In the genomic region with DNA sequence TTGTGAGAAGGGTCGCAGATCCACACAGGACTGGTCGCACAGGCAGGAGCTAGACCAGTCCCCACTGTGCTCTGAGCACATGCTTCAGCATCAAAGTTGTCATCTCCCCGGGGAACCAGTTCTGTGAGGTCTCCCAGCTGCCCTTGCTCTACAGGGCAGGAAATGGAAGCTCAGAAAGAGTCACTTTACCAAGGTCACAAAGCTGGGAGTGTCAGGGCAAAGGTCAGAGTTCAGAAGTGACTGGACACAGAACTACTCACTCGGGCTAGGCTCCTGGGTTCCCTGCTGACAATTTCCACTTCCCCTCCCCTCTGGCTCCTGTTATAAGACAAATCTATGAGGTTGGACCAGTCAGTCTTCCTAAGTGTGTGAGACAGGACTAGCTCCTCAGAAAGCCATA, we compare ENCODE assay signal across 28 mouse cellular contexts. TPM values are rescaled to one million over a fixed set of nuclear protein-coding genes. Genes with fewer than 3 reads are reported as not detected.
DNase-seq lines count a peak whose midpoint lies in the region; ATAC-seq lines count a peak whose summit lies in the region.
"Had no signal": no experiment of that assay in that cellular context is flagged by ENCODE, and none has a peak within 500 bp of the region (broad histone marks: within the 10 kb centered on the region; RNA-seq: fewer than 3 reads in every experiment).

No protein-coding gene starts in this region.

- no peak overlapping the region for H3K4me3 ChIP-seq in midbrain, embryonic 11.5 days (ENCODE audit: low read depth, low read length)
- no peak overlapping the region for H3K4me3 ChIP-seq in midbrain, embryonic 16.5 days (ENCODE audit: low read depth, low read length)
- H3K4me3 ChIP-seq in forebrain, embryonic 10.5 days: no peak overlapping the region
- H3K4me3 ChIP-seq: embryonic facial prominence, embryonic 12.5 days; embryonic facial prominence, embryonic 15.5 days; forebrain, embryonic 12.5 days; forebrain, embryonic 15.5 days; heart, adult 2 months; heart, embryonic 10.5 days; heart, embryonic 13.5 days; hindbrain, embryonic 12.5 days; hindbrain, embryonic 15.5 days; intestine, embryonic 15.5 days had no signal

- no peaks in the 10 kb centered on the region for H3K36me3 ChIP-seq in midbrain, embryonic 11.5 days (ENCODE audit: control insufficient read depth, insufficient read depth, low read length)
- H3K36me3 ChIP-seq in midbrain, embryonic 16.5 days (ENCODE audit: control insufficient read depth, insufficient read depth, low read length): no peaks in the 10 kb centered on the region
- no peaks in the 10 kb centered on the region for H3K36me3 ChIP-seq in forebrain, embryonic 10.5 days (replicated peaks)
- H3K36me3 ChIP-seq: embryonic facial prominence, embryonic 12.5 days; embryonic facial prominence, embryonic 15.5 days; forebrain, embryonic 12.5 days; forebrain, embryonic 15.5 days; G1E; heart, embryonic 10.5 days; heart, embryonic 13.5 days; hindbrain, embryonic 12.5 days; hindbrain, embryonic 15.5 days; intestine, embryonic 15.5 days had no signal

- H3K9me3 ChIP-seq in midbrain, embryonic 11.5 days (ENCODE audit: control insufficient read depth, low read length): no peaks in the 10 kb centered on the region
- H3K9me3 ChIP-seq in midbrain, embryonic 16.5 days (replicated peaks; ENCODE audit: control insufficient read depth, low read length, poor library complexity, severe bottlenecking): no peaks in the 10 kb centered on the region
- no peaks in the 10 kb centered on the region for H3K9me3 ChIP-seq in forebrain, embryonic 10.5 days
- H3K9me3 ChIP-seq: embryonic facial prominence, embryonic 12.5 days; embryonic facial prominence, embryonic 15.5 days; forebrain, embryonic 12.5 days; forebrain, embryonic 15.5 days; G1E; heart, embryonic 10.5 days; heart, embryonic 13.5 days; hindbrain, embryonic 12.5 days; hindbrain, embryonic 15.5 days; intestine, embryonic 15.5 days had no signal

- H3K4me1 ChIP-seq in midbrain, embryonic 11.5 days (ENCODE audit: control insufficient read depth, insufficient read depth, low read length): no peaks in the 10 kb centered on the region
- no peaks in the 10 kb centered on the region for H3K4me1 ChIP-seq in midbrain, embryonic 16.5 days (ENCODE audit: control insufficient read depth, insufficient read depth, low read length)
- peaks cover 6% of the 10 kb centered on the region; the same call in 1 of the 2 replicates for H3K4me1 ChIP-seq in forebrain, embryonic 10.5 days
- H3K4me1 ChIP-seq: embryonic facial prominence, embryonic 12.5 days; embryonic facial prominence, embryonic 15.5 days; forebrain, embryonic 12.5 days; heart, embryonic 13.5 days; hindbrain, embryonic 12.5 days; hindbrain, embryonic 15.5 days; intestine, embryonic 15.5 days had no signal

- H3K4me2 ChIP-seq in midbrain, embryonic 11.5 days: no peak overlapping the region
- H3K4me2 ChIP-seq in midbrain, embryonic 16.5 days (ENCODE audit: low read length): no peak overlapping the region
- H3K4me2 ChIP-seq: embryonic facial prominence, embryonic 12.5 days; embryonic facial prominence, embryonic 15.5 days; forebrain, embryonic 12.5 days; forebrain, embryonic 15.5 days; heart, embryonic 13.5 days; hindbrain, embryonic 12.5 days; hindbrain, embryonic 15.5 days; intestine, embryonic 15.5 days had no signal

- ATAC-seq in midbrain, embryonic 11.5 days (ENCODE audit: low FRiP score): no peak
- no peak for ATAC-seq in midbrain, embryonic 16.5 days
- ATAC-seq: intestine, embryonic 15.5 days had no signal

- DNase-seq in embryo, embryonic 10 days (ENCODE audit: low spot score): peak; percentile 66
- DNase-seq in embryo, embryonic 11 days: no peak
- DNase-seq in midbrain, embryonic 11.5 days (ENCODE audit: low spot score, missing footprints): peak; percentile 72
- peak; percentile 24 for DNase-seq in embryo, embryonic 9.5 days (ENCODE audit: extremely low spot score)
- no peak for DNase-seq in forebrain, embryonic 10.5 days (ENCODE audit: extremely low spot score, low spot score)
- DNase-seq: adrenal gland, postnatal 10 days; adrenal gland, postnatal 36 days; cerebellum, adult 18-20 months; cerebellum, adult 9-10 months; cerebellum, postnatal 14 days; gastrocnemius, postnatal 10 days; gastrocnemius, postnatal 36 days; heart, adult 2 months; heart, postnatal 14 days; heart, postnatal 4 days; kidney, adult 18-20 months had no signal

- no peaks in the 10 kb centered on the region; the same call in 1 of the 2 replicates for H3K27me3 ChIP-seq in midbrain, embryonic 11.5 days (ENCODE audit: control insufficient read depth, insufficient read depth, low read length)
- H3K27me3 ChIP-seq in midbrain, embryonic 16.5 days (ENCODE audit: control insufficient read depth, insufficient read depth, low read depth, low read length): peaks cover 6% of the 10 kb centered on the region
- peaks cover 86% of the 10 kb centered on the region for H3K27me3 ChIP-seq in forebrain, embryonic 10.5 days (ENCODE audit: poor library complexity, severe bottlenecking)
- H3K27me3 ChIP-seq: embryonic facial prominence, embryonic 12.5 days; embryonic facial prominence, embryonic 15.5 days; intestine, embryonic 15.5 days had no signal

- 51% methylated on average over 4 of the region's 4 CpGs for WGBS in midbrain, embryonic 11.5 days
- WGBS in midbrain, embryonic 16.5 days: 62% methylated on average over 4 of the region's 4 CpGs
- WGBS in forebrain, embryonic 10.5 days: 68% methylated on average over 4 of the region's 4 CpGs

- H3K27ac ChIP-seq in midbrain, embryonic 11.5 days (ENCODE audit: low read depth, low read length): no peak overlapping the region
- no peak overlapping the region for H3K27ac ChIP-seq in midbrain, embryonic 16.5 days (ENCODE audit: low read length)
- no peak overlapping the region for H3K27ac ChIP-seq in forebrain, embryonic 10.5 days
- H3K27ac ChIP-seq: embryonic facial prominence, embryonic 12.5 days; embryonic facial prominence, embryonic 15.5 days; forebrain, embryonic 12.5 days; heart, adult 2 months; heart, embryonic 10.5 days; heart, embryonic 13.5 days; hindbrain, embryonic 12.5 days; hindbrain, embryonic 15.5 days; intestine, embryonic 15.5 days had no signal

- H3K9ac ChIP-seq in midbrain, embryonic 11.5 days (ENCODE audit: low read length): no peak overlapping the region
- no peak overlapping the region for H3K9ac ChIP-seq in midbrain, embryonic 16.5 days (ENCODE audit: low read depth, low read length)
- H3K9ac ChIP-seq: embryonic facial prominence, embryonic 12.5 days; embryonic facial prominence, embryonic 15.5 days; forebrain, embryonic 12.5 days; forebrain, embryonic 15.5 days; heart, embryonic 13.5 days; hindbrain, embryonic 12.5 days; hindbrain, embryonic 15.5 days; intestine, embryonic 15.5 days had no signal

RNA-seq across cellular contexts. Expression of a gene that starts 49.2 kb away (rescaled TPM):
- polyA plus RNA-seq in midbrain, embryonic 11.5 days (2014; fragmentation: Nextera tagmentation; extraction: Ambion mirVana): 8.2 and 8.7 TPM in 2 replicates
- polyA plus RNA-seq in midbrain, embryonic 16.5 days (2015; fragmentation: Nextera tagmentation; extraction: Ambion mirVana): 1.6 and 2.2 TPM in 2 replicates
- polyA plus RNA-seq in forebrain, embryonic 10.5 days (2016; fragmentation: Nextera tagmentation; extraction: Ambion mirVana): 4.2 and 4.3 TPM in 2 replicates
- polyA plus RNA-seq: G1E; heart, adult 2 months; heart, embryonic 10.5 days; heart, embryonic 13.5 days; heart, embryonic 16.5 days; intestine, embryonic 15.5 days had no signal

Comparison
In these comparisons a context has a peak if more than half of its experiments do, and no peak if none do; other contexts are left out.
1. DNase-seq: peak in embryo, embryonic 10 days (single experiment), midbrain, embryonic 11.5 days (single experiment) and embryo, embryonic 9.5 days (single experiment); none in embryo, embryonic 11 days (single experiment) and forebrain, embryonic 10.5 days (single experiment).